Mouse (Mus musculus) left cerebral cortex, adult 8-10 months (tissue): ENCODE results near the gene Abce1. TPM values are rescaled to one million over a fixed set of nuclear protein-coding genes. Genes with fewer than 3 reads are reported as not detected.
A peak's percentile ranks its signal among the peaks of the same experiment; 100 is the strongest.

Source experiments
- DNase-seq, 2 experiments: peaks; one replicate each; pipeline ENCODE4 v3.0.0; 2022; ENCODE audit warnings: low spot score in 2 of 2
- total RNA-seq, 4 experiments: library from RNA; stranded (reverse); gene quantifications; 2 replicates each; pipeline ENCODE4 v1.2.4; 2022

The Abce1 gene
- total RNA-seq, 4 experiments from 2014 or later, result 61.1 to 66.6 (median 63.1) TPM

DNA sequence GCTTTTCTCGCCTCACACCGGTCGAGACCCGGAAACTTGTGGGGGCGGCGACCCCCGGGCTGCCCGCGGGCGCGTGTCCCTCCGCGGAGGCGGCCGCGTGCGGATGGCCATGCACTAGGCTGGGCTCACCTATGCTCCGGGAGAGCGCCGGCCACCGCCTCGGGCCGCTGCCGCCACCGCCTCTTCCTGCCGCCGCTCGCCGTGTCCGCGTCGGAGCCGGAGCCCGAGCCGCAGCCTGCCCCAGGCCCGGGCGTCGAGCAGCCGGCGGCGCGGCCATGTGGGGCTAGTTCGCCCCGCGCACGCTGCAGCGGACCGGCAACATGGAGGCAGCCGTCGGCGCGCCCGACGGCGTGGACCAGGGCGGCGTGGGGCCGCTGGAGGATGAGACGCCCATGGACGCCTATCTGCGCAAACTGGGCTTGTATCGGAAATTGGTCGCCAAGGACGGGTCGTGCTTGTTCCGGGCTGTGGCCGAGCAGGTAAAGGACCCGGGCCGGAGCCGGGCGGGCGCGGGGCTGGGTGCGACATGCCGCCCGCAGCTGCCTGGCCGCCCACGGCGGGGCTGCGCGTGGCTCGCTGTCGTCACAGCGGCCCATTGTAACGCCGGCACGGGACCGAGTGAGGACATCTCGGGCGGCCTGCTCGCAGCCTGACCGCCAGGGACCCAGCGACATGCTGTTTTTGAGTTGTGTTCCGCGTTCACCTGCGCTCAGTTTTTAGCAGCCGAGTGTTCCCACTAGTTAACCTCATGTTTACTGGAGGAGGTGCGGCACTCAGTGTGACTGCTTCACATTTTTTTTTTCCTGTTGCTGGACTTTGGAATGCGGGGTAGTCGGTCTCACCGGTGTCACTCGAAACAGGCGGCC is 71.7 kb downstream of the Abce1 start, which contains the start of gene Otud4:
TSS of gene Otud4 (plus strand) at position 33 of the 866 bp plus-strand sequence.
- DNase-seq, result peak; percentile 42 to 56

DNA sequence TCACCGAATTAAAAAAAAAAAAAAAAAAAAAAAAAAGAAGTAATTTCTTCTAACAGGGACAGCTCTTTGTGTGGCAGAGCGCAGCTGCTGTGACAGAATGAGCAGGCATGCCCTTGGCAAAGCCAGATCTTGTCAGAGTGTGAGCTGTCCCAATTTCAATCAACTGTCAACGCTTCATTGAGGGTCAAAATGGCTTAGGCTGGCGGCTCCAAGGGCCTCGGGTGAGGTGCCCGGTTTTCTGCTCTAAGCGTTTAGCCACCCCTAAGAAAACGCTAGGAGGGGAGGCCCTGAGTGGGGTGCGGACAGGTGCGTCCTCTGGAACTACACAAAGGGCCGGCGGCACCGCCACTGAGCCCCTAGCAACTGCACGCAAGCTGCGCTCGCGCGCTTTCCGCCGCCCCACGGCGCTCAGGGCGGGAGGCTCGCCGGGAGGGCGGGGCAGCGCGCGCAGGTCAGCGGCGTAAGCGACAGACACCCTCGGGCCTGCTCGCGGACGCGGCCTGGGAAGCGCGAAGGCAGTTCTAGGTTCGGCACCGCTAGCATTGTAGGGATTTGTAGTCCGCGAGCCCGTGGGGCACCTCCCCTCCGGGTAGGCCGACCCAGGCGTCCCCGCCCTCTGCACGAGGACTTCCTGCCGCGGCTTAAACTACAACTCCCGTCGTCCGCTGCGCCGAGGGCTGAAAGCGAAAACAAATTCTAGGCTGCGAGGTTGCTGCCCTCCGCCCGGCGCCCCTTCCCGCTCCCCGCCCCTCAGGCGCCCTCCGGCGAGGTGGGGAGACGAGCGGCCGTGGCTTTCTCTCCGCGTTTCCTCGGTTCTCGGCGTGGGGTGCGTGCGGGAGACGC is 72.6 kb downstream of the Abce1 start:
- peak; percentile 85 to 99 for DNase-seq

DNA sequence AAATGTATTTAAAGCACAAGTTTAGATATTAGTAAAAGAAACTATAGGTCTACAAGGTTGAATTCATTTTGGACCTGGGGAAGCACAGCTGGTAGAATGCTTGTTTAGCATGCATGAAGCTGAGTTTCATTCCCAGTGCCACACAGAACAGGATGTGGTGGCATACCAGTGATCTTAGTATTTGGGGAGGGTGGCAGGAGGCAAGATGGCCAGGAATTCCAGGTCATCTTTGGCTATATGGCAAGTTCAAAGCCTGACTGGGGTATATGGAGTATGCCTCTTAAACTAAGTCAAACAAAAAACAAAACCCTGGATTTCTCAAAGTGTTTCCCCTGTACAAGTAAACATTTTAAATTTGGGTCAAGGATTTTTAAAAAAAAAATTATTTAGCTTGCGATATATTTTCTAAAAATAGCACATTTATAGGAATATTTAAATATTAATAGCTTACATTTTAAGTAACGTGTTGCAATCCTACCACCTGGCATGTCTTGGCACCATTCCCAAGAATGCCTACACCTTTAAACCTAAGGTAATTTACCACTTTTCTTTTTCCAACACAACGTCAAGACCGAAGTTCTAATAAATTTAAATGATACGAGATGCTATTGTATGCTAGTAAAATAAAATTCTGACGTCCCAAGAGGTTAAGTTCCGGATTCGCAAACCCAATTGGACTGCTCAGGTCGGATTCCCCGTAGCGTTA is 73.4 kb downstream of the Abce1 start:
- no peak for DNase-seq

DNA sequence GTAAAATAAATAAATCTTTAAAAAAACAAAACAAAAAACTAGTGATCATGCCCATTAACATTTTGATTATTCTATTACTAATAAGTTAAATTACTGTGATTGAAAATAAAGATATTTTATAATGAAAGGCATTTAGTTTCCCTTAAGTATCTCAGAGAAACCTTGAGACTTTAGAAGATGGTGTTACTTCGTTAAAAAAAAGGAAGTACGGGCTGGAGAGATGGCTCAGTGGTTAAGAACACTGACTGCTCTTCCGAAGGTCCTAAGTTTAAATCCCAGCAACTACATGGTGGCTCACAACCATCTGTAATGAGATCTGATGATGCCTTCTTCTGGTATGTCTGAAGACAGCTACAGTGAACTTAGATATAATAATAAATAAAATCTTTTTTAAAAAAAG is 74.3 kb downstream of the Abce1 start:
- DNase-seq, result no peak

DNA sequence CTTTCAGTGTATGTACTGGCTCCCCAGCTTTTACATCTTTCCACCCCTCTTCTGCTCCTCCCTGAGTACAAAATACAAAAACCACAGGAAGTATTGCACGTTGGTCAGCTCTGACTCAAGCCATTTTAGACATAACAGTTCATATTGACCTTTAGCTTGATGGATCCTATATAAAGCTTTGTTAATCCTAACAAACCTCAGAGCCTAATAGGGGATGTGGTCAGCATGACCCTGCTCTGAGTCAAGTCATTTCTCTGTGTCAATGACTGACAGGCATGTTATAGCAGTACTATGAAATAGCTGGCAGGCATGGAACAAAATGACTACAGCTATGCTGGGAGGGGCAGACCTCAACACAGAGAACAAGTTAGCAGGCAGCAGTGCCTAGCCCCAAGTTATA is 75.4 kb downstream of the Abce1 start:
- DNase-seq, result no peak

DNA sequence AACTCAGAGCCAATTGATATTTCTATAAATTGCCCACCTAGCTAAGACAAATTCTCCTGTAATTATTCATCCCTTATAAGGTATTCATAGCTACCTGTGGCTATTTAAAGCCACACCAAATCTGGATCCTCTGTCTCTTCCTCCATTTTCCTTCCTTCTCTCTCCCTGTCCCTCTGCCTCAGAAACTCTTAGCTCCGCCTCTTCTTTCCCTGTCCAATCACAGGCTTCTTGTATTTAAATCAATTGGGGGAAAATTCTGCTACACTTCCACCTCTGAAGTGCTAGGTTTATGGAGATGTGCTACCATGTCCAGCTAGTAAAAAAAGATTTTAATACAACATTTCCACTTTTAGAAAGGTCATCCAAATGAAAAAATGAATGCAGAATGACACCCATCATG is 76.0 kb downstream of the Abce1 start:
- no peak for DNase-seq

Other genes starting within 250 kb of the Abce1 start
- 10 to 100 TPM; 36.1 to 41.6 (median 38.0) TPM for gene Otud4, start 72.1 kb downstream of the Abce1 start, total RNA-seq
- gene Anapc10, start 80 bp upstream of the Abce1 start, total RNA-seq, result 1 to 10 TPM; 5.8 to 9.9 (median 6.6) TPM